Mouse (Mus musculus): ENCODE measurements at regions not wholly inside any gene's neighbourhood (a gene's known extent, or its start where the extent isn't known, plus 50 kb on each side); places are given as distances from the start of the nearest gene placed in this dataset.

DNA sequence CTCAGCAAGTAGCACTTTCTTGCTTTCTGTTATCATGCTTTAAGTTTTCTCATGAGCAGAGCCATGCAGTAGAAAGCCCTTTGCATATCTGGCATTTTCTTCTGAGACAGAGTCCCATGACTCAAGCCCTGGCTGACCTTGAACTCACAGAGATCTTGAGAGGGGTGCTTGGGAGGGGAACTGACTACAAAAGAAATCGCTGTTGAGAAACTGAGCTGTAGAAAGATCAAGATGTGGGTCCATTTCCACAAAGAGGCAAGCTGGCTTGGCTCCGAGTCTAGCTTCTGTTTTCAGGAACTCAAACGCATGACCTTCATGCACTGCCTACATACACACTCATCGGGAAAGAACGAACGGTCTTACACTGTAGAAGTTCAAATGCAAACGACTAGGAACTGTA is 278.0 kb upstream of the Jmjd1c start:
- H3K36me3 ChIP-seq = no peaks in the 10 kb centered on the region
- H3K4me3 ChIP-seq = no peak overlapping the region
- DNase-seq (ENCODE audit: low spot score) = no peak
- H3K27ac ChIP-seq = no peak overlapping the region
- no peaks in the 10 kb centered on the region for H3K9me3 ChIP-seq (replicated peaks)
- H3K27me3 ChIP-seq (ENCODE audit: low read depth, poor library complexity, severe bottlenecking) = peaks cover 13% of the 10 kb centered on the region
- H3K4me1 ChIP-seq = no peaks in the 10 kb centered on the region
- WGBS = 92% methylated on average over 7 of the region's 7 CpGs

DNA sequence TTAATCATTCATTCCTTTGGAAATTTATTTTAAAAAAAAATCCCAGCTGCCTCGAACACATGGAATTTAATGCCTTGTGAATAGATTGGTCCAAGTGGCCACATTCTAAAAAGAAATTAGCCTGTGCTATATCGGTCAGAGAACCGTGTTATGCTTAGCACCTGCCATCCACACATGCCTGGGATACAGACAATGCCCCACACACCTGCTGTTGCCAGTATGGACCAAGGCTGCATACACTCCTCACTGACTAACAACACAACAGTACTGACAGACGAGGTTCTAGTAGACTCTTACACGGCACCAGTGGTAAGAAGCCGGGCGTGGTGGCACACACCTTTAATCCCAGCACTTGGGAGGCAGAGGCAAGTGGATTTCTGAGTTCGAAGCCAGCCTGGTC is 276.4 kb upstream of the Jmjd1c start:
- Histone ChIP-seq H3K4me1 (no peaks in the 10 kb centered on the region), H3K36me3 (no peaks in the 10 kb centered on the region), H3K4me3 (no peak overlapping the region), H3K27ac (no peak overlapping the region), H3K9me3 (replicated peaks) (no peaks in the 10 kb centered on the region), H3K27me3 (ENCODE audit: low read depth, poor library complexity, severe bottlenecking) (peaks cover 13% of the 10 kb centered on the region)
- no peak for DNase-seq (ENCODE audit: low spot score)
- 92% methylated on average over 8 of the region's 8 CpGs for WGBS

DNA sequence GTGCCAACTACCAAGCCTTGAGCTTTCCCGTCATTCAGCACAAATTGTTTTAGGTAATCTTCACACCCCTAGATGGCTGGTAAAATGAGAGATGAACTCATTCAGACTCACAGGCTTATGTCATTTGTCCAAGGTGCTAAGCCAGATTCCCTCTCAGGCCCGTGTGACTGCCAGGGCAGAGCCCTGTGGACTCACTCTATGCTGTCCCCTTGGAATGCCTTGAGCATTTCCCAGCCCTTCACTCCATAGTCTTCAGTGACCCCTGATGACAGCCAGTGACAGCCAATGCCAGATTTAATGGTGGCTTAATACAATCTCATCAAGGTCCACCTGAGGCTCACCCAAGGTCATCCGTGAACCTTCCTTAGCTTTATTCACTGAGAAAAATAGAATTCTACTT is 270.2 kb upstream of the Jmjd1c start:
- no peak for DNase-seq (ENCODE audit: low spot score)
- Histone ChIP-seq H3K4me1 (peaks cover 13% of the 10 kb centered on the region), H3K27me3 (ENCODE audit: low read depth, poor library complexity, severe bottlenecking) (no peaks in the 10 kb centered on the region), H3K36me3 (no peaks in the 10 kb centered on the region), H3K9me3 (replicated peaks) (no peaks in the 10 kb centered on the region), H3K4me3 (no peak overlapping the region), H3K27ac (no peak overlapping the region)
- 67% methylated on average over 3 of the region's 3 CpGs for WGBS

DNA sequence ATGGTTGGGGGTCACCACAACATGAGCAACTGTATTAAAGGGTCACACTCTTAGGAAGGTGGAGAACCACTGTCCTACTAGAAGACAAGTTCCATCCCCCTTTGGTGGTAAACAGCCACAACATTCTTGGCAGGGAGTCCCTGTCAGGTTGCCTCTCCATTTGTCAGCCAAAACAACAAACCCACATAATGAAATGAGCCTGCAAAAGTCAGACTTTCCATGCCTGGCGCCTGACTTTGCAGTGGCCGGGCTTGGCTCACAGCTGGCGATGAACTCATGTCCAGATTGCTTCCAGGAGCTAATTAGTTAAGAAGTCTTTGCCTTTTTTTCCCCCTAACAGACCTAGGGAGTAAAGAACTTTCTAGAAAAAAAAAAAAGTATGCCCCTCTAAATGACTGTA is 269.6 kb upstream of the Jmjd1c start:
- Histone ChIP-seq H3K4me3 (no peak overlapping the region), H3K27me3 (ENCODE audit: low read depth, poor library complexity, severe bottlenecking) (no peaks in the 10 kb centered on the region), H3K36me3 (no peaks in the 10 kb centered on the region), H3K27ac (no peak overlapping the region), H3K4me1 (peaks cover 13% of the 10 kb centered on the region), H3K9me3 (replicated peaks) (no peaks in the 10 kb centered on the region)
- WGBS = 55% methylated on average over 3 of the region's 3 CpGs
- DNase-seq (ENCODE audit: low spot score) = peak; percentile 55

DNA sequence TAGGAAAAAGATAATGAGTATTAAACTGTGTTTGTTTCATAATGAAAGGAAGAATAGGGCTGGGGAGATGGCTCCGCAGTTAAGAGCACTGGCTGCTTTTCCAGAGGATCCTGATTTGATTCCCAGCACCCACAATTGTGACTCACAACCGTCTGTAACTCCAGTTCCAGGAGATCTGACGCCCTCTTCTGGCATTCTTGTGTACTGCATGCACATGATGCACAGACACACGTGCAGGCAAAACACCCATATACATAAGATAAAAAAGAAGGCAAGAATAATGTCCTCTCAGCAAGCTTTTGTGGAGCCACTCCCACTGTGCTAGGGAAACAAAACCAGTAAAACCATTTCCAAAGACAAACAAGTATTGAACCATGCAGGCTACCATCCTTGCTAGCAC is 261.0 kb upstream of the Jmjd1c start:
- Histone ChIP-seq H3K27ac (no peak overlapping the region), H3K36me3 (no peaks in the 10 kb centered on the region), H3K4me1 (peaks cover 3% of the 10 kb centered on the region; the same call in 1 of the 2 replicates), H3K27me3 (ENCODE audit: low read depth, poor library complexity, severe bottlenecking) (no peaks in the 10 kb centered on the region), H3K9me3 (replicated peaks) (no peaks in the 10 kb centered on the region), H3K4me3 (no peak overlapping the region)
- no peak for DNase-seq (ENCODE audit: low spot score)
- WGBS = 76% methylated on average over 4 of the region's 4 CpGs

DNA sequence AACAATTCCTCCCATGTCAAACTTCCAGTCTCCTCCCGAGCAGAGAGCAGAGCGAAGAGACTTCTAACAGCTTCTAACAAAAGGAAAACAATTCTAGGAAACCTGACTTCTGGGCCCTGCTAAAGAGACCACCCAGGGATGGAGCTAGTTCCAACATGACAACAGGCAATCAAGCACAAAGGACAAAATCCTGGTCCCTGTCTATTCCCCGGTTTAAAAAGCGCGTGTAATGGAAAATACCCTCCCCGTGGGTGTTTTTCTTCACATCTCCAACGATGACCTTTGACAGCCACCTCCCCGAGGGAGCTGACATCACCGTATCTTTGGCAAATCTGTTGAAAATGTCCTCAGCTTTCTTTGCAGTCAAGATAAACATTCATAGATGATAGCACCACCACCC is 256.9 kb upstream of the Jmjd1c start:
- no peak for DNase-seq (ENCODE audit: low spot score)
- Histone ChIP-seq H3K9me3 (replicated peaks) (no peaks in the 10 kb centered on the region), H3K27ac (no peak overlapping the region), H3K4me1 (peaks cover 7% of the 10 kb centered on the region), H3K27me3 (ENCODE audit: low read depth, poor library complexity, severe bottlenecking) (no peaks in the 10 kb centered on the region), H3K4me3 (no peak overlapping the region), H3K36me3 (no peaks in the 10 kb centered on the region)
- WGBS = 76% methylated on average over 9 of the region's 9 CpGs

DNA sequence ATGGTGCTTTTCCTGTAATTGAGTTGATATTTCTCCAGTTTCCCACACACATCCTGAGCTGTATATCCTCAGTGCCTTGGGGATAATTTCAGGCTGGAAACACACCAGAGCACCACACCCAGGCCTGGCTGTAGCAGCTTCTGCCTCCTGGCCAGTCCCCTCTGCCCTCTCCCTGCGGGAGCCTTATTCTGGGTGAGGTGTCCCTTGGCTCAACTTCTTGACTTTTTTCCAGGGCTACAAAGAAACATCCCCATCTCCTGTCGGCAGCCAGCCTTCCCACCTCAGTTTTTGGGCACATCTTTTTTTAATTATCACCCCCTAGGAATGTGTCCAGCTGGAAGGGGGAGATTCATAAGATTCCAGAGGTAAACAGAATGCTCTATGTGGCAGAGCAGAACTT is 252.7 kb upstream of the Jmjd1c start:
- H3K9me3 ChIP-seq (replicated peaks) = no peaks in the 10 kb centered on the region
- H3K4me3 ChIP-seq = no peak overlapping the region
- H3K36me3 ChIP-seq = no peaks in the 10 kb centered on the region
- WGBS = 49% methylated on average over 2 of the region's 2 CpGs
- H3K27me3 ChIP-seq (ENCODE audit: low read depth, poor library complexity, severe bottlenecking) = no peaks in the 10 kb centered on the region
- peaks cover 7% of the 10 kb centered on the region for H3K4me1 ChIP-seq
- DNase-seq (ENCODE audit: low spot score) = no peak
- no peak overlapping the region for H3K27ac ChIP-seq

DNA sequence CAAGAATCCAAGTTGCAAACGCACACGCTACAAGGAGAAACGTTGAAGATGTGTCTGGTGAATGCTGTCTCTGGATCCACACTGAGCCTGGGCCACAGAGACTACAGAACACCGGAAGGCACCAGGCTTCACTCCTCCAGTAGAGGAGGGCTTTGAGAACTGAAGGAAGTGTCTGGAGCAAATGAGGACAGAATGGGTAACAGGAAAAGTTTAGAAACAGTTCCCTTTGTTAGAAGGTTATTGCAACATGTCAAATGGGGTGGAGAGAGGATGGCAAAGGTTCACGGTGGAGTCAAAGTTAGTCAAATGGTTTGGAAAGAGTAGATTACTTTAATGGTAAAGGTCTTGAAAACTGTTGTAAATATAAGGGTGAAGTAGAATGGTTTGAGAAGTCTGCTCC is 247.1 kb upstream of the Jmjd1c start:
- 89% methylated on average over 5 of the region's 5 CpGs for WGBS
- no peak for DNase-seq (ENCODE audit: low spot score)
- H3K36me3 ChIP-seq = no peaks in the 10 kb centered on the region
- no peaks in the 10 kb centered on the region for H3K27me3 ChIP-seq (ENCODE audit: low read depth, poor library complexity, severe bottlenecking)
- H3K4me3 ChIP-seq = no peak overlapping the region
- H3K4me1 ChIP-seq = no peaks in the 10 kb centered on the region
- H3K27ac ChIP-seq = no peak overlapping the region
- no peaks in the 10 kb centered on the region for H3K9me3 ChIP-seq (replicated peaks)

DNA sequence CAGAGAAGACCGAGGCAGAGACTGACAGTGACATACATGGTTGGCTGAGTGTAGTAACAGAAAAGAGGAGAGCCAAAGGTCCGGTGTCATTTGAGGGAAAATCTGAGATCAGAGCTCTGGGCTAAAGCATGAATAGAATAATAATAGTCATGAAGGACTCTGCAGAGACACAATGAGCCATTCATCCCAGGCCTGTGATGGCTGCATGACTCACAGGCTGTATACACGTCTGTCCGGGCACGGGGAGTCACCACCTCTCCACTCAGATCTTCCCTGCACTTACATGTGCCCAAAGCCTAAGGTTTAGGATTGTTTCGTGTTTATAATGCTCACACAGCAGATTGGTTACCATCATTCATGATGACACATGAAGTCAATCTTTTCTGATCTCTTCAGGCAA is 246.2 kb upstream of the Jmjd1c start:
- H3K9me3 ChIP-seq (replicated peaks) = no peaks in the 10 kb centered on the region
- H3K4me1 ChIP-seq = no peaks in the 10 kb centered on the region
- H3K4me3 ChIP-seq = no peak overlapping the region
- WGBS = 81% methylated on average over 6 of the region's 6 CpGs
- no peaks in the 10 kb centered on the region for H3K36me3 ChIP-seq
- H3K27me3 ChIP-seq (ENCODE audit: low read depth, poor library complexity, severe bottlenecking) = no peaks in the 10 kb centered on the region
- H3K27ac ChIP-seq = no peak overlapping the region
- DNase-seq (ENCODE audit: low spot score) = no peak

DNA sequence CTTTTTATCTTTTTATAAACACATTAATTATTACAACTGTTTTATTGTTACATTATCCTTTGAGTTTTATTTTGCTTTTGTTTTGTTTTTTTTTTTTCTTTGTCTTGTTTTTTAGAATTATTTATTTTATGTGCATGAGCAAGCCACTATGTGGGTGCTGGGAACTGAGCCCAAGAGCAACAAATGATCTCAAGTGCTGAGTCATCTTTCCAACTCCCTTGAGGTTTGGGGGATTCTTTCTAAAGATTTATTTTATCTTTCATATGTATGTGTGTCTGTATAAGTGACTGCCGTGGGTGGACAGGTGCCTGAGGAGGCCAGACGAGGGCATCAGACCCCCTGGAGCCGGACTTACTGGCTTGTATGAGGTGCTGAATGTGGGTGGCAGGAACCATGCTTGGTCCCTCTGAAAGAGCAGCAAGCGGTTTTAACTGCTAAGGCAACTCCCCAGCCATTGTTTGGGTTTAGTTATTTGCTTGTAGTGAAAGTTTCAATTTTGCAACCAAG is 244.9 kb upstream of the Jmjd1c start:
- Histone ChIP-seq H3K4me1 (no peaks in the 10 kb centered on the region), H3K27ac (no peak overlapping the region), H3K4me3 (no peak overlapping the region), H3K9me3 (replicated peaks) (no peaks in the 10 kb centered on the region), H3K36me3 (no peaks in the 10 kb centered on the region), H3K27me3 (ENCODE audit: low read depth, poor library complexity, severe bottlenecking) (no peaks in the 10 kb centered on the region)
- WGBS = 79% methylated on average over 4 of the region's 4 CpGs
- no peak for DNase-seq (ENCODE audit: low spot score)

DNA sequence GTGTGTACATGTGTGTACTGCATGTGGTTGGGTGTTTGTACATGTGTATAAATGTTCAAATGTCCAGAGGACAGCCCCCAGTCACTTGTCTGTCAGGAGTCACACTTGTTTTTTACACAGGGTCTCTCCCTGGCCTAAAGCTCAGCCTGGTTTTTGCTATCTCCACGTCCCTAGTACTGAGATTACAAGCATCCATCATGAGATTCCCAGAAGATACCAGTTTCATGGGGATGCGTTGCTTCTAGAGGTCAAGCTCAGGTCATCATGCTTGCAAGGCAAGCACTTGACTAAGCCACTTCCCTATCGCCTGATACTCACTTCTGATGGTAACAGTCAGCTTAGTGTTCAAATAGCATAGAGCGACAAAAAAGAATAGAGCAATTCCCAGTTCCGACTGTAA is 244.1 kb upstream of the Jmjd1c start:
- Histone ChIP-seq H3K27me3 (ENCODE audit: low read depth, poor library complexity, severe bottlenecking) (no peaks in the 10 kb centered on the region), H3K4me1 (no peaks in the 10 kb centered on the region), H3K36me3 (no peaks in the 10 kb centered on the region), H3K27ac (no peak overlapping the region), H3K9me3 (replicated peaks) (no peaks in the 10 kb centered on the region), H3K4me3 (no peak overlapping the region)
- WGBS = 77% methylated on average over 5 of the region's 5 CpGs
- DNase-seq (ENCODE audit: low spot score) = no peak

DNA sequence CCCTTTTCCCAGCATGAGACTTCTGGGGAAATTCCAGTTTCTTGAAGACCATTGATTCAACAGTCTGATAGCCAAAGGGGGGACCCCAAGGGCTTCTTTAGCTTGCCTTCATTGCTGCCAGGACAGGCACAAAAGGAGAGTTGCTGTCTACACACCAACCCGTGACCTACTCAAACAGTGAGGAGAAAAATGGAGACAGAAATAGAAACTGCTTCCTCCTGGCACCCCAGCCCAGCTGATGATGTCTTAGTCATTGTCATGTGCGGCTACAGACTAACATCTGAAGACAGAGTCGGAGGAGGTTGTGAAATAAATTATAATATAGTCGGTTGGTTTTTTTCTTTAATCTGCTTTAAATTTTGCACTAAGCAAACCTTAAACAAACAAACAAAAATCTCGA is 243.2 kb upstream of the Jmjd1c start:
- 62% methylated on average over 5 of the region's 5 CpGs for WGBS
- no peaks in the 10 kb centered on the region for H3K4me1 ChIP-seq
- no peak for DNase-seq (ENCODE audit: low spot score)
- H3K4me3 ChIP-seq = no peak overlapping the region
- no peaks in the 10 kb centered on the region for H3K27me3 ChIP-seq (ENCODE audit: low read depth, poor library complexity, severe bottlenecking)
- H3K27ac ChIP-seq = no peak overlapping the region
- no peaks in the 10 kb centered on the region for H3K36me3 ChIP-seq
- no peaks in the 10 kb centered on the region for H3K9me3 ChIP-seq (replicated peaks)

DNA sequence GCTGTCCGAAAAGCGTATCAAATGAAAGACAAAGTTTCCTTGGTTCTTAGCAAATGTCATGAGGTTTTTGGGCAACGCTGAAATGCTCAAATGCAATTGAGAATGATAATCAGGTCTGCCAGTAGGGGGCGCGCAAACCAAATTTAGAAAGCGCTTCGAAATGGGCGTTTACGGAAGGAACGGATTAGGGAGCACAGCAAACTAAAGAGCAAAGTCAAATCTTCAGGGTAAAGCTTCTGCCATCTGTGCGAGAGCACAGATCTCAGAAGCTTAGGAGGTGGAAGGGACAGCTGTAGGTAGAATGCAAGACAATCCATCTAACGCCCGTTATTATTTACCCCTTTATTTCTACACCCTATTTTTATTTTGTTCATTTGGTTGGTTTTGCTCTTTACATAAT is 242.7 kb upstream of the Jmjd1c start:
- H3K4me3 ChIP-seq = no peak overlapping the region
- peak; percentile 88 for DNase-seq (ENCODE audit: low spot score)
- WGBS = 12% methylated on average over 13 of the region's 13 CpGs

DNA sequence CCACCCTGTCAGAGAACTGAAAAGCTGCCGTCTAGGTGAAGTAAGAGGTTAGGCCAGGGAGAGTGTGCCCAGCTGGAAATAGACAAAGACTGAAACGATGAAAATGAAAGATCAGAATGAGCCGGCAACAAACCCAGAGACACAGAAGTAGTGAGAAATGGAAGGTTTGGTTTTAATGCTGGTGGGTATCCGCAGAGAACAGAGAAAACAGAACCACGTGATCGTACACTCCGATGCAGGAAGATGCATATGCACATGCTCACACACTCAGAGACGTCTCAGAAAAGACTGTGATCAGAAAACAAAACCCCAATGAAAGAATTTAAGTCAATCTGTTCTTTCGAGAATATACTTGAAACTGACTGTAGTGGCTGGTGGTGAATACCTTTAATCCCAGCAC is 241.0 kb upstream of the Jmjd1c start:
- Histone ChIP-seq H3K9me3 (replicated peaks) (no peaks in the 10 kb centered on the region), H3K36me3 (no peaks in the 10 kb centered on the region), H3K27me3 (ENCODE audit: low read depth, poor library complexity, severe bottlenecking) (peaks cover 21% of the 10 kb centered on the region), H3K4me1 (no peaks in the 10 kb centered on the region), H3K4me3 (no peak overlapping the region), H3K27ac (no peak overlapping the region)
- WGBS = 91% methylated on average over 9 of the region's 9 CpGs
- no peak for DNase-seq (ENCODE audit: low spot score)

More for the DNA sequence above, 242.7 kb upstream of the Jmjd1c start:
- no peaks in the 10 kb centered on the region for H3K9me3 ChIP-seq (replicated peaks)
- H3K27me3 ChIP-seq (ENCODE audit: low read depth, poor library complexity, severe bottlenecking) = peaks cover 4% of the 10 kb centered on the region
- no peaks in the 10 kb centered on the region for H3K4me1 ChIP-seq
- no peak overlapping the region for H3K27ac ChIP-seq
- H3K36me3 ChIP-seq = no peaks in the 10 kb centered on the region

Measured in limb, embryonic 10.5 days (tissue).